Mouse (Mus musculus) liver, embryonic 16.5 days (tissue): ENCODE data around the gene Ppm1l. TPM values are rescaled to one million over a fixed set of nuclear protein-coding genes. Genes with fewer than 3 reads are reported as not detected.

ENCODE experiments used
- ATAC-seq: fragments of 200-750 bp; cut with Nextera tagmentation; 2 replicates; pipeline ENCODE4 v1.8.0; 2017; ENCODE audit warnings: low read depth, mild to moderate bottlenecking, moderate number of reproducible peaks, moderate library complexity
- H3K27ac ChIP-seq: fragments of 300-500 bp; sonication (generic); 2 replicates; pipeline ENCODE4 v1.5.1; 2014; ENCODE audit warnings: mild to moderate bottlenecking, low read length
- H3K27me3 ChIP-seq: fragments of 300-500 bp; sonication (generic); 2 replicates; pipeline ENCODE4 v1.6.1; 2014; ENCODE audit warnings: low read depth, low read length, mixed read lengths; ENCODE audit not compliant: control insufficient read depth, insufficient read depth
- H3K36me3 ChIP-seq: fragments of 300-500 bp; sonication (generic); 2 replicates; pipeline ENCODE4 v1.6.1; 2014; ENCODE audit warnings: mild to moderate bottlenecking; ENCODE audit not compliant: control insufficient read depth, insufficient read depth
- H3K4me1 ChIP-seq: fragments of 300-500 bp; sonication (generic); 2 replicates; pipeline ENCODE4 v1.6.1; 2014; ENCODE audit warnings: low read depth, low read length, mixed read lengths; ENCODE audit not compliant: control insufficient read depth
- H3K4me2 ChIP-seq: fragments of 300-500 bp; sonication (generic); 2 replicates; pipeline ENCODE4 v1.6.1; 2014; ENCODE audit warnings: low read depth, low read length, mixed read lengths
- H3K4me3 ChIP-seq: fragments of 300-500 bp; sonication (generic); 2 replicates; pipeline ENCODE4 v1.5.1; 2014; ENCODE audit warnings: low read depth, mild to moderate bottlenecking, low read length
- H3K9ac ChIP-seq: fragments of 300-500 bp; sonication (generic); 2 replicates; pipeline ENCODE4 v1.6.1; 2014; ENCODE audit warnings: low read depth, low read length
- H3K9me3 ChIP-seq: fragments of 300-500 bp; sonication (generic); replicated peaks from 2 replicates; pipeline ENCODE4 v1.6.1; 2016; ENCODE audit warnings: low read length; ENCODE audit not compliant: control insufficient read depth
- WGBS: fragments of 180-500 bp; shearing (Covaris S2); extraction: QIAGEN DNeasy Blood & Tissue Kit; methylation state at CpG from one replicate; pipeline ENCODE4 v1.1.7; 2014; ENCODE audit not compliant: insufficient replicate concordance; 5-methylcytosine and 5-hydroxymethylcytosine counted together
- polyA plus RNA-seq: library from polyadenylated mRNA; unstranded; fragments of >200 nt; fragmentation: Nextera tagmentation; extraction: Ambion mirVana; gene quantifications from 2 replicates; pipeline ENCODE4 v1.2.1, GENCODE M21; 2015

Ppm1l gene
- polyA plus RNA-seq, 1 experiment from 2014 or later = 4.6 TPM

DNA sequence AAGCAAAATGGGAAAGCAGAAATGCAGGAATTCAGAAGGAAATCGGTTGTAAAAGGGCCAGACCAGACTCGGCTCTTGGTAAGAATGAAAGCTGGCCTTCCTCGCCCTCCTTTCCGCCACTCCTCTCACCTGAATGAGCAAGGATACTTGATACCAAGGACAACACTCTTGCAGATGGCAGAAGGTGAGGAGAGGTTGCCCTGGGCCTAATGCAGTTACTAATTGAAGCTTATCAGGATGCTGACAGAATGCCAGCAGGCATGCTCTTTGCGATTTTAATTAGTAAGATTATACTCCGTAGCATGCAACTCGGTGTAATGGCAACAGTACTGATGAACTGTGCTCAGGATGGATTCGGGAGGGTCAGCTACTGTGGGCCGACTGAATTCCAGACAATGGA, 214.8 kb downstream of the Ppm1l start:
- H3K36me3 ChIP-seq = no peaks in the 10 kb centered on the region
- no peak overlapping the region for H3K4me3 ChIP-seq
- WGBS = 74% methylated on average over 9 of the region's 9 CpGs
- no peaks in the 10 kb centered on the region for H3K9me3 ChIP-seq
- no peaks in the 10 kb centered on the region for H3K27me3 ChIP-seq
- no peak overlapping the region for H3K27ac ChIP-seq
- H3K9ac ChIP-seq = no peak overlapping the region
- no peaks in the 10 kb centered on the region for H3K4me1 ChIP-seq
- H3K4me2 ChIP-seq = no peak overlapping the region
- no peak for ATAC-seq

- Histone ChIP-seq H3K27me3 (no peaks in the 10 kb centered on the region), H3K9me3 (no peaks in the 10 kb centered on the region), H3K4me1 (no peaks in the 10 kb centered on the region), H3K4me3 (no peak overlapping the region), H3K27ac (no peak overlapping the region), H3K36me3 (no peaks in the 10 kb centered on the region), H3K4me2 (no peak overlapping the region), H3K9ac (no peak overlapping the region)
- 66% methylated on average over 4 of the region's 4 CpGs for WGBS
- ATAC-seq = no peak
These were observed 216.0 kb downstream of the Ppm1l start for GRCm38 (mm10) chr3:69532687-69533086.

DNA sequence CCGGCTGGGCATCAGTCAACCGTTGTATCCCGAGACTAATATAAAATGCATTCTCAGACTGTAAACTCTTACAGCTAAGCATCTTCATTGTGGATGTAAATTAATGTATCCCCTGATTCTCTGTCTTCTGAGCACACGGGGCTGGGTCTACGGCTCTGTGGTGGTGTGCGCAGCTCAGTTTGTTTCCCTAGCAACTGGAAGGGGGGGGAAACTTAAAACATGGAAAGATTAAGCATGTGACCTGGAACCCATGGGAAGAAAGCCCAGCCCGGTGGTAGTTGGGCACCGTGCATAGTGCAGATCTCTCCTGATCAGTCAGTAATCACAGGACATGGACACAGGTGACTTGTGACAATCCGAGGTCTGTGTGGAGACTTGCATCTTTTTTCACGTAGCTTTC, 218.8 kb downstream of the Ppm1l start:
- no peak overlapping the region for H3K4me2 ChIP-seq
- no peaks in the 10 kb centered on the region for H3K36me3 ChIP-seq
- no peak overlapping the region for H3K4me3 ChIP-seq
- H3K27ac ChIP-seq = no peak overlapping the region
- WGBS = 89% methylated on average over 10 of the region's 10 CpGs
- no peaks in the 10 kb centered on the region for H3K9me3 ChIP-seq
- H3K27me3 ChIP-seq = no peaks in the 10 kb centered on the region
- no peak for ATAC-seq
- no peaks in the 10 kb centered on the region for H3K4me1 ChIP-seq
- H3K9ac ChIP-seq = no peak overlapping the region

DNA sequence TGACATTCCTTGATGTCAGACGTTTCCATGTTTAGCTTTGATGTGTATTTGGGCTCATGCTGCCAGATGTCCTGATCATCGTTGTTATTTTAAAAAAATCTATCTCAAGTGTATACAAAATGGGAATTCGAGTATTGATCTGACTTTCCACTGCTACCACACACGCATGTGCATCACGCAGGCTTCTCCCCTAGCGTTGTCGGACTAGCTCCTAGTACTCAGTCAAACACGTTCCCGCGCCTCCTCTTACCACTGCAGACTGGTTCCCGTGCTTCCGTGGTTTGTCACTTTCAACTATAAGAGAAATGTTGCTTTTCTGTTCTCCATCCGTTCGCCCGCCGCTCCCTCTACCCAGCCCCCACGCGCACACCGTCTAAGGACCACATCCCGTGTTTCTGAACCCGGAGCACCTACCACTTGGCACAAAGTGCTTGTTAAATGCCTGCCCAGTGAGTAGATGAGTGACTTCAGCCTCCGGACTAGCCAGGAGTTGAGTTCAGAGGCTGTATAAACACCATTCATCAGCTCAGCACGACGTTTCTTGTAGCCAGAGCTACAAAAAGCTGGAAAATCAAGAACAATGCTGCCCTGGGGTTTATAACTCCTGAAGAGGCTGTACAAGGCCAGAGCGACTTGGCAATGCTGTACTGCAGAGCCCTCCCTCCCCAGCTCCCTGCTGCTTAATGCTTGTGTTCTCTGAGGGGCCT, 219.4 kb downstream of the Ppm1l start:
- H3K9me3 ChIP-seq = no peaks in the 10 kb centered on the region
- H3K4me1 ChIP-seq = no peaks in the 10 kb centered on the region
- no peak for ATAC-seq
- H3K9ac ChIP-seq = no peak overlapping the region
- no peak overlapping the region for H3K4me3 ChIP-seq
- H3K27ac ChIP-seq = no peak overlapping the region
- H3K36me3 ChIP-seq = no peaks in the 10 kb centered on the region
- WGBS = 78% methylated on average over 25 of the region's 25 CpGs
- no peaks in the 10 kb centered on the region for H3K27me3 ChIP-seq
- no peak overlapping the region for H3K4me2 ChIP-seq

- Histone ChIP-seq H3K4me1 (no peaks in the 10 kb centered on the region), H3K9me3 (no peaks in the 10 kb centered on the region), H3K36me3 (no peaks in the 10 kb centered on the region), H3K27ac (no peak overlapping the region), H3K9ac (no peak overlapping the region), H3K4me3 (no peak overlapping the region), H3K27me3 (no peaks in the 10 kb centered on the region), H3K4me2 (no peak overlapping the region)
- ATAC-seq = no peak
- 77% methylated on average over 8 of the region's 8 CpGs for WGBS
These were observed 226.3 kb downstream of the Ppm1l start for GRCm38 (mm10) chr3:69542962-69543361.

GRCm38 (mm10) chr3:69543730-69544129, 227.1 kb downstream of the Ppm1l start:
- Histone ChIP-seq H3K36me3 (no peaks in the 10 kb centered on the region), H3K4me1 (no peaks in the 10 kb centered on the region), H3K4me2 (no peak overlapping the region), H3K27me3 (no peaks in the 10 kb centered on the region), H3K27ac (no peak overlapping the region), H3K9me3 (no peaks in the 10 kb centered on the region), H3K9ac (no peak overlapping the region), H3K4me3 (no peak overlapping the region)
- no peak for ATAC-seq
- WGBS = 91% methylated on average over 1 of the region's 1 CpGs

GRCm38 (mm10) chr3:69545017-69545416, 228.4 kb downstream of the Ppm1l start:
- no peak overlapping the region for H3K9ac ChIP-seq
- H3K27ac ChIP-seq = no peak overlapping the region
- no peaks in the 10 kb centered on the region for H3K27me3 ChIP-seq
- H3K9me3 ChIP-seq = no peaks in the 10 kb centered on the region
- no peak overlapping the region for H3K4me3 ChIP-seq
- H3K36me3 ChIP-seq = no peaks in the 10 kb centered on the region
- WGBS = 74% methylated on average over 5 of the region's 5 CpGs
- no peak for ATAC-seq
- H3K4me2 ChIP-seq = no peak overlapping the region
- no peaks in the 10 kb centered on the region for H3K4me1 ChIP-seq

- no peak overlapping the region for H3K27ac ChIP-seq
- H3K27me3 ChIP-seq = no peaks in the 10 kb centered on the region
- no peaks in the 10 kb centered on the region for H3K36me3 ChIP-seq
- no peak overlapping the region for H3K4me3 ChIP-seq
- H3K9me3 ChIP-seq = no peaks in the 10 kb centered on the region
- WGBS = 70% methylated on average over 22 of the region's 22 CpGs
- no peaks in the 10 kb centered on the region for H3K4me1 ChIP-seq
- no peak overlapping the region for H3K4me2 ChIP-seq
- no peak overlapping the region for H3K9ac ChIP-seq
- no peak for ATAC-seq
These were observed 232.2 kb downstream of the Ppm1l start for GRCm38 (mm10) chr3:69548704-69549455.

DNA sequence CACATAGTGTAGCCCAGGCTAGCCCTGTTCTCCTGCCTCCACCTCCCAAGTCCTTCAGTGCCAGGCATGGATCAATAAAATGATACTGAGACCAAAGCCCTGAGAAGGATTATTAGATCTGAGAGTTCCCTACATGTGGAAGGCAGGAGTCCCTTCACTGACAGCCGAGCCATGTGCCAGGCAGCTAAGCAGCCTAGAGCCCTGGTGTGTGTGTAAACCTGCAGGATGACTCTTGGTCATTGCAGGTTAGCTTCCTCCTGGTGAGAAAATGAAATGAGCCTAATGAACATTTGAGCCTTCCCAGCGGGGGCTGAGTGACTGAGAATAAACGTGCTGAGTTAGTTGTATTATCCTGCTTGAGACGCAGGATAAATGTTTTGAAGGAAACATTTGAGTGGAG, 232.9 kb downstream of the Ppm1l start:
- no peaks in the 10 kb centered on the region for H3K9me3 ChIP-seq
- H3K4me3 ChIP-seq = no peak overlapping the region
- H3K27ac ChIP-seq = no peak overlapping the region
- H3K9ac ChIP-seq = no peak overlapping the region
- no peak overlapping the region for H3K4me2 ChIP-seq
- H3K36me3 ChIP-seq = no peaks in the 10 kb centered on the region
- no peaks in the 10 kb centered on the region for H3K4me1 ChIP-seq
- ATAC-seq = no peak
- H3K27me3 ChIP-seq = no peaks in the 10 kb centered on the region
- WGBS = 71% methylated on average over 4 of the region's 4 CpGs
